Mouse (Mus musculus): Measurements from ENCODE around the gene Anks1b.

Gene Anks1b

DNA sequence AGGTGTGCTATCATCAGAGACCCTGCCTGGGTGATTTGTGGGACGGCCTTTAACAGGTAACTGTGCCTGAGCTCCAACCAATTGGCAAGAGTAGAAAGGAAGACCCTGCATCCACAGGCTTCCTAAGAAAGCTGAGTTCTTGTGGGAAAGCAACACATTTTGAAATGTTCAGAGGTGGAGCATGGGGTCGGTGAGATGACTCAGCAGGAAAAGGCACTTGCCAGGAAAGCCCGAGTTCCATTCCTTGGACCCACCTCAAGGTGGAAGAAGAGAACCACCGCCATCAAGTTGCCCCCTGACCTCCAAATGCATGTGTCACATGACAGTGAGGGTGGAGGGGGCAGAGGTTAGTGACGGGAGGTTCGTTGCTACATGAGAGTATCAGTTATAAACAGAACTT lies 1101.2 kb downstream of the Anks1b start:
- no peak for DNase-seq

DNA sequence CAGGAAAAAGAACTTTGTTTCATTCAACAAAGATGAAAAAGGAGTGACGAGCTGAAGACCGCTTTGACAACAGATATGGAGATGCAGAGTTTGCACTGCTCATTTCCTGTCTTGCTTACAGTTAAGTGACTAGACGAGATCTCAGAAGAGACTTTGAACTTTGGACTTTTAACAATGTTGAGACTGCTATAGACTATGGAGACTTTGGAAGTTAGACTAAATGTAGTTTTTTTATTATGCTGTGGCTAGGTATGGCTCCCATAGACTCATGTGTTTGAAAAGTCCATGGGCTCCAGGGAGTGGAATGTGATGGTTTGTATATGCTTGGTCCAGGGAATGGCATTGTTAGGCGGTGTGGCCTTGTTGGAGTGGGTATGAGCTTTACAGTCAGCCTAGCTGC lies 1108.5 kb downstream of the Anks1b start:
- DNase-seq, result no peak

DNA sequence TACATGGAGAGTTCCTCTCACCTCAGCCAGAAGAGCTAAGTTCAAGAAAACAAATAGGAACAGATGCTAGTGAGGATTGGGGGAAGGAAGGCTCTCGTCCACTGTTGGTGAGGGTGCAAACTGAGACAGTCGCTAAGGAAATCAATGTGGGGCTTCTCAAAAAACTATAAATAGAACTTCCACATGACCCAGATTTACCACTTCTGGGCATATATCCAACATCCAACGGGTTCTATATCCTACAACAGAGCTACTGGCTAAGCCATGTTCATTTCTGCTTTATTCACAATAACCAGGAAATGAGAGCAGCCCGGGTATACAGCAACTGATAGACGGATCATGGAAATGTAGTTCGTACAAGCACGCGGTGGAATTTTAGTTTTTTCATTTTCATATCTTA lies 1109.7 kb downstream of the Anks1b start:
- DNase-seq, result no peak

DNA sequence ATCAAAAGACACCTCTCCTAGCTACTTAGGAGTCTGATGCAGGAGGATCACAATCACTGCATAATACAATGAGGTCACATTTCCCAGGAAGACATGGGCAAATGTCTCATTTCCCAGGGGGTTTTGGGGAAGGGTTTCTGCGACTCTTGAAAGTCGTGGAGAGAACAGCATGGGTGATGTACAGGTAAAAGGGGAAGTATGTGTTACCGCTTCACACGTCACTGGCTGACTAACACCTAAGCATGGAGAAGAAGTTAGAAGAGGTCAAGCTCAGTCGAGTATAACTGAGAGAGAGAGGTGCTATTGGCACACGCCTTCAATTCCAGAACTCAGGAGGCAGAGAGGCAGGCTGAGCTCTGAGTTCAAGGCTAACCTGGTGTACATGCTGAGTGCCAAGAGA lies 1117.0 kb downstream of the Anks1b start:
- DNase-seq, result no peak

DNA sequence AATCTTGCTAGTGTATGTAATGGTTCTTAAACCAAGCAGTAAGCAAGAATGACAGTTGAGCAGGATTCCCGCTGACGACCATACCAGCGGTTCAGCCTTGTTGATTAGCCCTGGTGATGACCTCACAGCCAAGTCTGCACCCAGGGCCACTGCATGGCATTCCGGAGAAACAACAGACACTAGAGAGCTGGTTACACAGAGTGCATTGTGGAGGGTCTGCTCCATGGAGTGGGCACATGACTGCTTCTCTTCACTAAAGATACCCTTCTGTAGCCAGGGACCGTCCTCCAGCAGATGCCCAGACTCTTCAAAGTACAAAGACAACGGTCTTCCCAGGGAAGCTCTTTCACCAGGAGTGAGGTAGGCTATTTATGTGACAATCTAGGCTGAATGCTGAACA lies 1118.9 kb downstream of the Anks1b start:
- no peak for DNase-seq

DNA sequence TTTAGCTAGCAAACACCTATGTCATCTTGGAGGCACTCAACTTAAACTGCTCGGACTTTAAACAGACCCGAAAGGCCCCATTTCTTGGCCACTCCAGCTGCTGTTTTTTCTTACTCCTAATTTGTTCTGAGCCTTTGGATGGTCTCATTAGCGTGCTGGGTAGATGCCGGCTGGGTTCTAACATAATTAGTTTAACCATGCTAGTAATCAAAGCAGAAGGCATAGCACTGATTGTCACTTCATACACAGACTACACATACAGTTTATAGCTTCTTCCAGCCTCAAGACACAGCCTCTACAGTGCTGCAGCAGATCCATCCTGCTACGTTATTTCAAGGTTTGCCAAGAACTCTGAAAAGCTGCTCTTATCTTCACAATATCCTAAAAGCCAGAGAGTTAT lies 1120.6 kb downstream of the Anks1b start:
- DNase-seq, result no peak

DNA sequence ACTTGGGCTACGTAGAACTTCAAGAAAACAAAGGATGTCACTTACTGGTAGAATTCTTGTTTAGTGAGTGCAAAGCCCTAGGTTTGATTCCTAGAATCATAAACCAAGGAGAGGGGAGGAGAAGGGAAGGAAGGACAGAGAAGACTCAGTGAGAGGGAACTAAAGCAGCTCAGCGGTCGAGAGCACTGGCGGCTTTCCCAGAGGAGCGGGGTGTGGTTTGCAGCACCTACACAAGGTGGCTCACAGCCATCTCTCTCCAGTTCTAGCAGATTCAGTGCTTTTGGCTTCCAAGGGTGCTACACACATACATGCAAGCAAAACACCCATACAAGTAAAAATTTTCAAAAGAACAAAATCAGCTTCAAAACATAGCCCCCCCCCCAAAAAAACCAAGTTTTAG lies 1126.6 kb downstream of the Anks1b start:
- peak; percentile 73 for DNase-seq

DNA sequence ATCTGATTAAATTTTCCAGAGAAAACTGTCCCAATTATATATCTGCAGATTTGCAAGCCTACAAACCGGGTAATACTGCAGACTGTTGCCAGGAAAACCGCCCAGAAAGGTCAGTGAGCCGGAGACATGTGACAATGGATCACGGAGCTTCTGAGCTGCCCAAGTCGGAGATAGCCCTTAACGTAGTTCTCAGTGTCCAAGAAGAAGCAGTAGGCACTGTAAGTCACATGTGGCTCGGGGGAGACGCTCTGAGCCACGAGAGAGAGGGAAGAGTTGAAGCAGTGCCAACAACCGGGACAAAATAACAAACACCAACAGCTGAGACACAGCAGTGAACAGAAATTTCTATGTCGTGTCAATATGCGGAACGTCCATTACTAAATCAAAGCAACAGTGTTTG lies 1128.1 kb downstream of the Anks1b start:
- DNase-seq, result peak; percentile 41

DNA sequence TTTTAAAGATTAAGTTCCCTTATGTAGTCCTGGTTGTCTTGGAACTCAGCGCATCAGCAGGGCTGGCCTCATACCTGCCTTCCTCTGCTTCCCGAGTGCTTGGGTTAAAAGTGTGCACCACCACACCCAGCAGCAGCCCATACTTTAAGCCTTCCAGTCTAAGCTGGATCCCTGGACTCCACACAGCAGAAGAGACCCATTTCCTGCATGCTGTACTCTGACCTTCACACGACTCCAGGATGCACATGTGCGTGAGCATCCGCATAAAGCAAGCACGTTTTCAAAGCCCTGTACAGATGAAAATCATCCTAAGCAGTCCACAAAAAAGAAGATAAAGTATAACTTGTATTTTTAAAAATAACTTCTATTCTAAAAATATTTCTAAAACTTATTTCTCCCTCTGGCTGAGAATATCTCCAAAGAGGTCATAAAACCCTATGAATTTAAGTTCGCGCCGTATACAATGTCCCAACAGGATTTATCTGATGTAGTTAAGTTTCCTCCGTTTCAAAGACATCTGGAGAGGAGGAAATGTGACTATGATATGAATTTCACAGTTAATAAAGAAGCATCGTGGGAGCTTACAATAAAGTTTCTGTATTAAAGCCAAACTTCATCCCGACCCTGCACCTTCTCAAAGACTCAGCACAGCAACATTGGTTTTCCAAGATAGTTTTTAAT lies 1132.7 kb downstream of the Anks1b start:
- no peak for DNase-seq
